ENCODE assay signal across 13 mouse cellular contexts in the genomic region with DNA sequence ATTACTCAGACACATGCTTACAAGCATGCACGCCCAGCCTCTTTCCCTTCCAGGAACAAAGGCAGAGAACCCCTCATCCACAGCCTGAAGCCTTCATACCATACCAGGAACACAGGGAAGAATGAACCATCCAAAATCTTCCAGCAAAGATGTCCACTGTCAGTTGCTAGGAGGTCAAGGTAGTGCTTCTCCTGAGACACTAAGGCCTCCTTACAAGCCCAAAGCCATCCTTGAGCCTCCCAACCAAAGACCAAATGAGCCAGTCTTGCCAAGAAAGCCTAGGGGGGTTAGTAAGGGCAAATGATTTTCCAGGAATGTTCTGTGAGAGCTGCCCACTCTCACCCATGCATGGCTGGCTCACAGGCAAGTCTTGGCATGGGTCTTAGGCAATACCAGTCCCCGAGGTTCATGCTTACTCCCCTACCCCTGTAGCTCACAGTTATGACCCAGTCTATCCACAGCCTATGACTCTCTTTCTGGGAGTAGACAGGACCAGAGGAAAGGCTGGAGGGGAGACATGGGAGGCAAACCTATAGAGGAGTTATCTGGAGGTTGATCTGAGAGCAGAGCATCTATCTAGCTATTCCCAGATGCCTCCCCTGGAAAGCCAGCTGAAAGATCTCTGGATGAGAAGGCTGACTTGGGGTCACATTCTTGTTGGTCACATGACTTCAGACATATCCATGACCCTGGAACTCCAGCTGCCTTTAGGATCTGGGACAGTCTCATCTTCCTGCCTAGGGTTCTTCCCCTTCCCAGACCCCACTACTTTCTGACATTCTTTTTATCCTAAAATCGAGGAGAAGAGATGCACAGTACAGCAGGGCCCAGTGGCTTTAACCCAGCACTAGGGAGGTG.
DNase-seq lines count a peak whose midpoint lies in the region; ATAC-seq and TF ChIP-seq lines count a peak whose summit lies in the region.
"Had no signal": no experiment of that assay in that cellular context is flagged by ENCODE, and none has a peak within 500 bp of the region (broad histone marks: within the 10 kb centered on the region; RNA-seq: fewer than 3 reads in every experiment).

No protein-coding gene starts in this region.

- intact Hi-C loops in left cerebral cortex, adult 2 months (cut with DNase I): no loop called here

- no peaks in the 10 kb centered on the region for H3K36me3 ChIP-seq in forebrain, embryonic 10.5 days (replicated peaks)
- no peaks in the 10 kb centered on the region for H3K36me3 ChIP-seq in forebrain, postnatal 0 days (ENCODE audit: insufficient read depth)
- H3K36me3 ChIP-seq in lung, embryonic 14.5 days (ENCODE audit: insufficient read depth): no peaks in the 10 kb centered on the region
- no peaks in the 10 kb centered on the region for H3K36me3 ChIP-seq in embryonic facial prominence, embryonic 14.5 days (ENCODE audit: control insufficient read depth, insufficient read depth, low read length)
- H3K36me3 ChIP-seq in macrophage (ENCODE audit: inconsistent target): no peaks in the 10 kb centered on the region; the same call in 1 of the 2 replicates
- no peaks in the 10 kb centered on the region for H3K36me3 ChIP-seq in neural tube, embryonic 15.5 days
- H3K36me3 ChIP-seq: G1E; hindbrain, embryonic 13.5 days had no signal

- TF ChIP-seq CTCF in forebrain, postnatal 0 days (IDR thresholded peaks at IDR 0.05; ENCODE audit: low read depth): no peak
- no peak for TF ChIP-seq CTCF in lung, embryonic 14.5 days (IDR thresholded peaks at IDR 0.05; ENCODE audit: low read depth)
- no peak for TF ChIP-seq CTCF in left cerebral cortex, adult 2 months (IDR thresholded peaks at IDR 0.05)

- H3K4me2 ChIP-seq in forebrain, postnatal 0 days (ENCODE audit: low read depth): no peak overlapping the region
- no peak overlapping the region for H3K4me2 ChIP-seq in lung, embryonic 14.5 days
- H3K4me2 ChIP-seq in embryonic facial prominence, embryonic 14.5 days (ENCODE audit: low read depth, low read length): no peak overlapping the region
- no peak overlapping the region for H3K4me2 ChIP-seq in neural tube, embryonic 15.5 days
- H3K4me2 ChIP-seq: hindbrain, embryonic 13.5 days had no signal

- no peaks in the 10 kb centered on the region for H3K9me3 ChIP-seq in forebrain, embryonic 10.5 days
- H3K9me3 ChIP-seq in forebrain, postnatal 0 days (ENCODE audit: low read length): no peaks in the 10 kb centered on the region
- H3K9me3 ChIP-seq in lung, embryonic 14.5 days (ENCODE audit: low read depth, low read length): no peaks in the 10 kb centered on the region
- no peaks in the 10 kb centered on the region for H3K9me3 ChIP-seq in embryonic facial prominence, embryonic 14.5 days (ENCODE audit: control insufficient read depth, low read length)
- H3K9me3 ChIP-seq in neural tube, embryonic 15.5 days (replicated peaks): no peaks in the 10 kb centered on the region
- H3K9me3 ChIP-seq: G1E; hindbrain, embryonic 13.5 days had no signal

- no peak for ATAC-seq in forebrain, postnatal 0 days
- no peak; the same call in 1 of the 2 replicates for ATAC-seq in lung, embryonic 14.5 days (ENCODE audit: insufficient read depth)
- no peak for ATAC-seq in embryonic facial prominence, embryonic 14.5 days (ENCODE audit: low read depth)
- ATAC-seq in neural tube, embryonic 15.5 days (ENCODE audit: low FRiP score): no peak
- ATAC-seq: midbrain, embryonic 16.5 days had no signal

- H3K27ac ChIP-seq in forebrain, embryonic 10.5 days: peak overlapping the region; percentile 16; the same call in 1 of the 2 replicates
- H3K27ac ChIP-seq in forebrain, postnatal 0 days (ENCODE audit: low read depth, low read length): no peak overlapping the region
- peak overlapping the region; percentile 31; the same call in 1 of the 2 replicates for H3K27ac ChIP-seq in lung, embryonic 14.5 days (ENCODE audit: low read depth)
- H3K27ac ChIP-seq in embryonic facial prominence, embryonic 14.5 days (replicated peaks; ENCODE audit: low read depth, low read length): peak overlapping the region; percentile 46
- H3K27ac ChIP-seq in macrophage: peak overlapping the region; percentile 52; the same call in 1 of the 2 replicates
- H3K27ac ChIP-seq in neural tube, embryonic 15.5 days (replicated peaks): no peak overlapping the region
- H3K27ac ChIP-seq in left cerebral cortex, adult 2 months: no peak overlapping the region
- H3K27ac ChIP-seq: hindbrain, embryonic 13.5 days had no signal

- H3K4me3 ChIP-seq in forebrain, embryonic 10.5 days: no peak overlapping the region
- H3K4me3 ChIP-seq in forebrain, postnatal 0 days (ENCODE audit: low read depth, low read length): no peak overlapping the region
- no peak overlapping the region for H3K4me3 ChIP-seq in lung, embryonic 14.5 days (ENCODE audit: low read depth, low read length)
- H3K4me3 ChIP-seq in embryonic facial prominence, embryonic 14.5 days (ENCODE audit: low read depth, low read length): no peak overlapping the region
- H3K4me3 ChIP-seq in macrophage (ENCODE audit: inconsistent target): no peak overlapping the region
- no peak overlapping the region for H3K4me3 ChIP-seq in neural tube, embryonic 15.5 days (replicated peaks)
- H3K4me3 ChIP-seq in left cerebral cortex, adult 2 months: no peak overlapping the region
- H3K4me3 ChIP-seq: hindbrain, embryonic 13.5 days had no signal

- H3K27me3 ChIP-seq in forebrain, embryonic 10.5 days (ENCODE audit: poor library complexity, severe bottlenecking): no peaks in the 10 kb centered on the region
- no peaks in the 10 kb centered on the region for H3K27me3 ChIP-seq in forebrain, postnatal 0 days (ENCODE audit: insufficient read depth, low read length)
- H3K27me3 ChIP-seq in lung, embryonic 14.5 days (ENCODE audit: insufficient read depth, low read length): no peaks in the 10 kb centered on the region
- no peaks in the 10 kb centered on the region for H3K27me3 ChIP-seq in embryonic facial prominence, embryonic 14.5 days (replicated peaks; ENCODE audit: control insufficient read depth, insufficient read depth, low read length)
- H3K27me3 ChIP-seq in neural tube, embryonic 15.5 days (replicated peaks): no peaks in the 10 kb centered on the region
- H3K27me3 ChIP-seq: hindbrain, embryonic 13.5 days had no signal

- WGBS in forebrain, embryonic 10.5 days: 83% methylated on average over 3 of the region's 3 CpGs
- WGBS in forebrain, postnatal 0 days: 68% methylated on average over 3 of the region's 3 CpGs
- WGBS in lung, embryonic 14.5 days: 61% methylated on average over 3 of the region's 3 CpGs
- 65% methylated on average over 3 of the region's 3 CpGs for WGBS in embryonic facial prominence, embryonic 14.5 days
- 94% methylated on average over 3 of the region's 3 CpGs for WGBS in macrophage (ENCODE audit: missing documents)
- WGBS in neural tube, embryonic 15.5 days: 86% methylated on average over 3 of the region's 3 CpGs

- H3K79me2 ChIP-seq in macrophage (ENCODE audit: inconsistent target): no peaks in the 10 kb centered on the region

- peaks cover 19% of the 10 kb centered on the region for H3K4me1 ChIP-seq in forebrain, embryonic 10.5 days
- H3K4me1 ChIP-seq in forebrain, postnatal 0 days (ENCODE audit: insufficient read depth): no peaks in the 10 kb centered on the region
- H3K4me1 ChIP-seq in lung, embryonic 14.5 days (ENCODE audit: insufficient read depth): peaks cover 5% of the 10 kb centered on the region; the same call in 1 of the 2 replicates
- H3K4me1 ChIP-seq in embryonic facial prominence, embryonic 14.5 days (ENCODE audit: control insufficient read depth, insufficient read depth, low read length): peaks cover 15% of the 10 kb centered on the region
- no peaks in the 10 kb centered on the region for H3K4me1 ChIP-seq in neural tube, embryonic 15.5 days
- H3K4me1 ChIP-seq: hindbrain, embryonic 13.5 days had no signal

- no peak overlapping the region for H3K9ac ChIP-seq in forebrain, postnatal 0 days
- H3K9ac ChIP-seq in lung, embryonic 14.5 days: no peak overlapping the region
- no peak overlapping the region for H3K9ac ChIP-seq in embryonic facial prominence, embryonic 14.5 days (ENCODE audit: low read depth, low read length)
- H3K9ac ChIP-seq in neural tube, embryonic 15.5 days (replicated peaks): no peak overlapping the region
- H3K9ac ChIP-seq: hindbrain, embryonic 13.5 days had no signal

- DNase-seq in forebrain, embryonic 10.5 days (ENCODE audit: extremely low spot score, low spot score): no peak
- DNase-seq in forebrain, postnatal 0 days: no peak
- DNase-seq in lung, embryonic 14.5 days: peak; percentile 22
- no peak for DNase-seq in lung, postnatal 14 days
- DNase-seq in embryonic facial prominence, embryonic 14.5 days (ENCODE audit: low spot score): no peak
- no peak for DNase-seq in left cerebral cortex, adult 2 months (ENCODE audit: extremely low spot score in 1 of 2, low spot score in 2 of 2)
- DNase-seq: cerebellum, postnatal 14 days; right cerebral cortex, postnatal 25 days had no signal

Comparison
In these comparisons a context has a peak if more than half of its experiments do, and no peak if none do; other contexts are left out.
1. H3K27ac ChIP-seq: peak in forebrain, embryonic 10.5 days (single experiment), lung, embryonic 14.5 days (single experiment), embryonic facial prominence, embryonic 14.5 days (single experiment) and macrophage (single experiment); none in forebrain, postnatal 0 days (single experiment), neural tube, embryonic 15.5 days (single experiment) and left cerebral cortex, adult 2 months (single experiment).